Mouse (Mus musculus) B cell, adult 67 days (primary cell): ENCODE measurements around the gene Amtn. TPM values are rescaled to one million over a fixed set of nuclear protein-coding genes. Genes with fewer than 3 reads are reported as not detected.

Experiments used
- total RNA-seq, 2 experiments: library from RNA; stranded (reverse); gene quantifications; 4 replicates each; pipeline ENCODE4 v1.2.4; 2023

Gene Amtn
- total RNA-seq: not detected

DNA sequence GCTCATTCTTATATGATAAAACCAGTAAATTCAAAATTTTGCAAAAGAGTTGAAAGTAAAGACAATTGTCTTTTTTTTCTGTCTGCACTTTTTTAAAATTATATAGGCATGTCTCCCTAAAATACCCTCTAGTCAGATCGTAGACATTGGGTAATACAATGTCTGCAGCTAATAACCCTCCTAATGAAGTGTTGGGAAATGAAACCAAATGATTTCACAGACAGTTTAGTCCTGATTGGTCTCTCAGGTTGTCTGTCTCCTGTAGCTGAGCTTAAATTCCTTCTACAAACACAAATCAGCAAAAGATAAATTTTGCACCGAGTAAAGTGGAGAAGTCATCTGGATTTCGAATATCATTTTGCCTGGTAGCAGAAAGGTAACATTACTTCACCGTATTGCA lies at the start of gene Amtn:
Gene Amtn, plus strand, starts transcription at position 301 of the 400 bp plus-strand sequence.

Other genes with a start within 250 kb of the Amtn start
- not detected for gene Gm11115, start 222.0 kb upstream of the Amtn start, total RNA-seq
- gene Gm7714, start 107.2 kb upstream of the Amtn start, total RNA-seq: not detected
- gene Prol1, start 58.8 kb upstream of the Amtn start, total RNA-seq: not detected
- gene Ambn, start 79.9 kb downstream of the Amtn start, total RNA-seq: not detected
- gene Enam, start 111.9 kb downstream of the Amtn start, total RNA-seq: not detected
- 10 to 100 TPM; 50.1 to 63.4 TPM for gene Jchain, start 151.8 kb downstream of the Amtn start, total RNA-seq
- gene Utp3, start 178.4 kb downstream of the Amtn start, total RNA-seq: 10 to 100 TPM; 33.7 to 39.3 TPM
- gene Rufy3, start 188.9 kb downstream of the Amtn start, total RNA-seq: 10 to 100 TPM; 31.2 to 38.9 TPM